ENCODE assay signal across 8 mouse cellular contexts in the genomic region with DNA sequence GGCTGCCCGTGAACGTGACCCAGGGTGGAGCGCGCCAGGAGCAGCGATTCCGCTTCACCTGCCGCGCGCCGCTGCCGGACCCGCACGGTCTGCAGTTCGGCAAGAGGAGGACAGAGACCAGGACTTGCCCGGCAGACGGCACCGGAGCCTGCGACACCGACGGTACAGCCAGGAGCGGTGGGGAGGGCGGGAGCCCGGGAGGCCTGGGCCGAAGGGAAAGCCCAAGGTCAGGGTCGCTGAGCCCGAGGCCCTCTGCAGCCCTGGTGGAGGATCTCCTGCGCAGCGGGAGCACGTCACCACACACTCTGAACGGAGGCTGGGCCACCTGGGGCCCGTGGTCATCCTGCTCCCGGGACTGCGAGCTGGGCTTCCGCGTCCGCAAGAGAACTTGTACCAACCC.
A peak's percentile ranks its signal among the peaks of the same experiment; 100 is the strongest.
DNase-seq lines count a peak whose midpoint lies in the region; ATAC-seq lines count a peak whose summit lies in the region.

No protein-coding gene starts in this region.

- H3K27me3 ChIP-seq in embryonic facial prominence, embryonic 10.5 days (replicated peaks; ENCODE audit: low read depth, poor library complexity, severe bottlenecking), result peaks cover 62% of the 10 kb centered on the region
- H3K27me3 ChIP-seq in hindbrain, embryonic 15.5 days, result 0 out of 2 replicates have a peak, but pooled peaks cover 3% of the 10 kb centered on the region
- H3K27me3 ChIP-seq in midbrain, embryonic 11.5 days (ENCODE audit: control insufficient read depth, insufficient read depth, low read length), result peaks cover 6% of the 10 kb centered on the region

- H3K4me3 ChIP-seq in embryonic facial prominence, embryonic 10.5 days, result peak overlapping the region; percentile 56
- H3K4me3 ChIP-seq in hindbrain, embryonic 15.5 days, result peak overlapping the region; percentile 23
- no peak overlapping the region for H3K4me3 ChIP-seq in midbrain, embryonic 11.5 days (ENCODE audit: low read depth, low read length)

- H3K9ac ChIP-seq in hindbrain, embryonic 15.5 days, result no peak overlapping the region
- H3K9ac ChIP-seq in midbrain, embryonic 11.5 days (ENCODE audit: low read length), result no peak overlapping the region

- H3K9me3 ChIP-seq in embryonic facial prominence, embryonic 10.5 days, result no peaks in the 10 kb centered on the region
- H3K9me3 ChIP-seq in hindbrain, embryonic 15.5 days, result no peaks in the 10 kb centered on the region
- H3K9me3 ChIP-seq in midbrain, embryonic 11.5 days (ENCODE audit: control insufficient read depth, low read length), result no peaks in the 10 kb centered on the region

- H3K4me2 ChIP-seq in hindbrain, embryonic 15.5 days, result peak overlapping the region; percentile 43
- no peak overlapping the region for H3K4me2 ChIP-seq in midbrain, embryonic 11.5 days

- no peak for ATAC-seq in hindbrain, embryonic 15.5 days (ENCODE audit: low FRiP score, low read depth)
- ATAC-seq in midbrain, embryonic 11.5 days (ENCODE audit: low FRiP score), result no peak

- peak; percentile 48 for DNase-seq in adrenal gland, postnatal 10 days
- DNase-seq in adrenal gland, postnatal 4 days (ENCODE audit: low spot score in 2 of 2), result no peak
- peak; percentile 41 for DNase-seq in embryonic facial prominence, embryonic 10.5 days (ENCODE audit: low spot score)
- peak; percentile 88 for DNase-seq in midbrain, embryonic 11.5 days (ENCODE audit: low spot score, missing footprints)
- DNase-seq in layer of hippocampus, postnatal 10 days (ENCODE audit: low spot score in 2 of 2), result no peak
- DNase-seq in thymus, postnatal 10 days (ENCODE audit: low spot score in 2 of 2), result no peak
- DNase-seq in frontal cortex, adult 2 months (ENCODE audit: extremely low spot score in 1 of 2, low spot score in 1 of 2), result no peak

- H3K36me3 ChIP-seq in embryonic facial prominence, embryonic 10.5 days (replicated peaks), result peaks cover 48% of the 10 kb centered on the region
- H3K36me3 ChIP-seq in hindbrain, embryonic 15.5 days, result no peaks in the 10 kb centered on the region
- H3K36me3 ChIP-seq in midbrain, embryonic 11.5 days (ENCODE audit: control insufficient read depth, insufficient read depth, low read length), result peaks cover 48% of the 10 kb centered on the region

- 8% methylated on average over 36 of the region's 36 CpGs for WGBS in embryonic facial prominence, embryonic 10.5 days
- WGBS in hindbrain, embryonic 15.5 days, result 30% methylated on average over 36 of the region's 36 CpGs
- 30% methylated on average over 36 of the region's 36 CpGs for WGBS in midbrain, embryonic 11.5 days

- peaks cover 12% of the 10 kb centered on the region for H3K4me1 ChIP-seq in embryonic facial prominence, embryonic 10.5 days
- H3K4me1 ChIP-seq in hindbrain, embryonic 15.5 days (replicated peaks), result peaks cover 4% of the 10 kb centered on the region; the same call in 1 of the 2 replicates
- H3K4me1 ChIP-seq in midbrain, embryonic 11.5 days (ENCODE audit: control insufficient read depth, insufficient read depth, low read length), result no peaks in the 10 kb centered on the region

- H3K27ac ChIP-seq in embryonic facial prominence, embryonic 10.5 days (replicated peaks), result peak overlapping the region; percentile 30; the same call in 1 of the 2 replicates
- H3K27ac ChIP-seq in hindbrain, embryonic 15.5 days (replicated peaks), result no peak overlapping the region
- no peak overlapping the region for H3K27ac ChIP-seq in midbrain, embryonic 11.5 days (ENCODE audit: low read depth, low read length)

Comparison
In these comparisons a context has a peak if more than half of its experiments do, and no peak if none do; other contexts are left out.
1. DNase-seq: peak in adrenal gland, postnatal 10 days (single experiment), embryonic facial prominence, embryonic 10.5 days (single experiment) and midbrain, embryonic 11.5 days (single experiment); none in adrenal gland, postnatal 4 days (0 of 2), layer of hippocampus, postnatal 10 days (0 of 2), thymus, postnatal 10 days (0 of 2) and frontal cortex, adult 2 months (0 of 2).